Mouse (Mus musculus) spleen, postnatal 14 days (tissue): ENCODE measurements around the gene Pde3a.

Experiments
- DNase-seq, 2 experiments: peaks; one replicate each; pipeline ENCODE4 v3.0.0; 2021 to 2022; ENCODE audit warnings: low spot score in 2 of 2

Gene Pde3a

GRCm38 (mm10) chr6:141495634-141496418 is 246.8 kb downstream of the Pde3a start:
- no peak for DNase-seq

GRCm38 (mm10) chr6:141499511-141499910 is 250.4 kb downstream of the Pde3a start:
- no peak for DNase-seq

GRCm38 (mm10) chr6:141501171-141501570 is 252.1 kb downstream of the Pde3a start:
- no peak for DNase-seq

GRCm38 (mm10) chr6:141522541-141522940 is 273.5 kb downstream of the Pde3a start:
- no peak for DNase-seq

- no peak for DNase-seq
Observed at GRCm38 (mm10) chr6:141523747-141524640, 274.9 kb downstream of the Pde3a start, which contains the start of gene Slco1c1. Slco1c1 (plus strand) TSS chr6:141524368.

GRCm38 (mm10) chr6:141525787-141526186 is 276.7 kb downstream of the Pde3a start:
- DNase-seq, result no peak

GRCm38 (mm10) chr6:141530865-141531264 is 281.8 kb downstream of the Pde3a start:
- no peak for DNase-seq

- no peak for DNase-seq
Observed at GRCm38 (mm10) chr6:141537298-141537697, 288.2 kb downstream of the Pde3a start.

GRCm38 (mm10) chr6:141541136-141541535 is 292.1 kb downstream of the Pde3a start:
- DNase-seq, result no peak

GRCm38 (mm10) chr6:141543344-141543743 is 294.3 kb downstream of the Pde3a start:
- no peak for DNase-seq
